8 mouse cellular contexts compared by ENCODE assay signal in the genomic region with DNA sequence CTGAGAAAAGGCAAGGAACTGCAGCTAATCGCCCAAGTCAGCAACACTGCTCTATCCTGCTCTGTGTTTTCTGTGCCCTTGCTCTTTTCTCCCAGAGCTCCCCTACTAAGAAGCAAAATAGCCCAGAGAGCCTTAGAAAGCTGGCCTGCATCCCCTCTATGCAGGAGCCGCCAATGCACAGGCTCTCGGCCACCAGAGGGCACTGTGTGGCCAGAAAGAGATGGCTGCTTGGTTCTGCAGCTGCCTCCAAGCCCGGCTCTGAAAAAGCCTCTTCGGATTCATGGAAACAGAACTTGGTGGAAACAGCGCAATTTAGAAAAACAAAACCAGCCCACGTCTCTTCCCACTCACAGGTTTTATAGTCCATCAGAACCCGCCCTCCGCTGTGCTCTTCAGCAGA.
DNase-seq lines count a peak whose midpoint lies in the region; ATAC-seq and TF ChIP-seq lines count a peak whose summit lies in the region.

No protein-coding gene starts in this region.

- TF ChIP-seq POLR2A in spleen, adult 2 months (IDR thresholded peaks at IDR 0.05; ENCODE audit: low read depth, low read length), result no peak

- H3K4me3 ChIP-seq in spleen, adult 2 months (ENCODE audit: extremely low read depth, insufficient read depth, insufficient read length), result no peak overlapping the region
- no peak overlapping the region for H3K4me3 ChIP-seq in limb, embryonic 13.5 days
- H3K4me3 ChIP-seq in neural tube, embryonic 14.5 days (ENCODE audit: low read depth, low read length), result no peak overlapping the region

- no peaks in the 10 kb centered on the region for H3K36me3 ChIP-seq in spleen, adult 2 months (ENCODE audit: control insufficient read depth, insufficient read depth, low read length)
- H3K36me3 ChIP-seq in limb, embryonic 13.5 days, result no peaks in the 10 kb centered on the region
- no peaks in the 10 kb centered on the region for H3K36me3 ChIP-seq in neural tube, embryonic 14.5 days (ENCODE audit: control insufficient read depth, insufficient read depth, low read length)

- H3K4me1 ChIP-seq in spleen, adult 2 months (ENCODE audit: control insufficient read depth, insufficient read depth, insufficient read length), result no peaks in the 10 kb centered on the region
- H3K4me1 ChIP-seq in limb, embryonic 13.5 days, result no peaks in the 10 kb centered on the region
- H3K4me1 ChIP-seq in neural tube, embryonic 14.5 days (ENCODE audit: control insufficient read depth, insufficient read depth, low read length), result peaks cover 9% of the 10 kb centered on the region; the same call in 1 of the 2 replicates

- H3K9me3 ChIP-seq in limb, embryonic 13.5 days, result no peaks in the 10 kb centered on the region
- H3K9me3 ChIP-seq in neural tube, embryonic 14.5 days (ENCODE audit: control insufficient read depth, low read length), result no peaks in the 10 kb centered on the region

- H3K27ac ChIP-seq in spleen, adult 2 months (ENCODE audit: insufficient read depth, low read length), result no peak overlapping the region
- no peak overlapping the region for H3K27ac ChIP-seq in limb, embryonic 13.5 days
- H3K27ac ChIP-seq in neural tube, embryonic 14.5 days (ENCODE audit: low read depth, low read length), result no peak overlapping the region; the same call in 1 of the 2 replicates

- H3K9ac ChIP-seq in limb, embryonic 13.5 days, result no peak overlapping the region
- H3K9ac ChIP-seq in neural tube, embryonic 14.5 days (replicated peaks; ENCODE audit: low read depth, low read length), result no peak overlapping the region

- no peaks in the 10 kb centered on the region for H3K27me3 ChIP-seq in spleen, adult 2 months (ENCODE audit: control insufficient read depth, insufficient read depth, low read length)
- no peaks in the 10 kb centered on the region for H3K27me3 ChIP-seq in limb, embryonic 13.5 days
- no peaks in the 10 kb centered on the region for H3K27me3 ChIP-seq in neural tube, embryonic 14.5 days (ENCODE audit: control insufficient read depth, insufficient read depth, low read length)

- peak; percentile 57; the same call in 1 of the 2 replicates for ATAC-seq in limb, embryonic 13.5 days (ENCODE audit: low FRiP score, low read depth)
- ATAC-seq in neural tube, embryonic 14.5 days (ENCODE audit: low read depth), result peak; percentile 92

- DNase-seq in spleen, adult 2 months (ENCODE audit: low read depth in 1 of 2, low spot score in 2 of 2), result peak in 1 of 2 experiments; percentile 6
- DNase-seq in spleen, adult 12 weeks (ENCODE audit: low spot score), result no peak
- DNase-seq in cerebellum, postnatal 10 days, result peak; percentile 98 to 99
- DNase-seq in frontal cortex, postnatal 14 days (ENCODE audit: low spot score in 2 of 2), result peak; percentile 75 to 90
- DNase-seq in kidney, adult 8-10 months, result peak; percentile 11 to 63
- DNase-seq in thymus, postnatal 25 days, result peak; percentile 14

- WGBS in spleen, adult 2 months, result 18% methylated on average over 9 of the region's 9 CpGs
- WGBS in limb, embryonic 13.5 days, result 13% methylated on average over 9 of the region's 9 CpGs
- 8% methylated on average over 9 of the region's 9 CpGs for WGBS in neural tube, embryonic 14.5 days

- no peak overlapping the region for H3K4me2 ChIP-seq in limb, embryonic 13.5 days (replicated peaks)
- no peak overlapping the region for H3K4me2 ChIP-seq in neural tube, embryonic 14.5 days (ENCODE audit: low read depth, low read length)

- 0 out of 2 replicates have a peak, but pooled peaks have one; percentile 26 for TF ChIP-seq CTCF in spleen, adult 2 months (IDR thresholded peaks at IDR 0.05; ENCODE audit: extremely low read depth, insufficient read depth, insufficient read length, insufficient replicate concordance)
